Mouse (Mus musculus) neural tube, embryonic 14.5 days (tissue): ENCODE data around the gene Uhrf2. TPM values are rescaled to one million over a fixed set of nuclear protein-coding genes. Genes with fewer than 3 reads are reported as not detected.
"Not testable (repeated sequence)": the region's sequence is repeated elsewhere in the genome, so short reads cannot be mapped to it uniquely, and the experiment has no call there.

ENCODE experiments used
- ATAC-seq: fragments of 200-750 bp; cut with Nextera tagmentation; 2 replicates; pipeline ENCODE4 v1.8.0; 2017; ENCODE audit warnings: low read depth, mild to moderate bottlenecking, moderate TSS enrichment, moderate library complexity
- H3K27ac ChIP-seq: fragments of 300-500 bp; sonication (generic); 2 replicates; pipeline ENCODE4 v1.5.1; 2014; ENCODE audit warnings: low read depth, mild to moderate bottlenecking, control low read depth, low read length, moderate library complexity, mixed read lengths
- H3K27me3 ChIP-seq: fragments of 300-500 bp; sonication (generic); 2 replicates; pipeline ENCODE4 v1.6.1; 2014; ENCODE audit warnings: low read length; ENCODE audit not compliant: control insufficient read depth, insufficient read depth
- H3K36me3 ChIP-seq: fragments of 300-500 bp; sonication (generic); 2 replicates; pipeline ENCODE4 v1.6.1; 2014; ENCODE audit warnings: low read length, mixed read lengths; ENCODE audit not compliant: control insufficient read depth, insufficient read depth
- H3K4me1 ChIP-seq: fragments of 300-500 bp; sonication (generic); 2 replicates; pipeline ENCODE4 v1.6.1; 2014; ENCODE audit warnings: low read length; ENCODE audit not compliant: control insufficient read depth, insufficient read depth
- H3K4me2 ChIP-seq: fragments of 300-500 bp; sonication (generic); 2 replicates; pipeline ENCODE4 v1.6.1; 2014; ENCODE audit warnings: mild to moderate bottlenecking, low read depth, low read length, control low read depth
- H3K4me3 ChIP-seq: fragments of 300-500 bp; sonication (generic); 2 replicates; pipeline ENCODE4 v1.5.1; 2014; ENCODE audit warnings: low read depth, low read length, control low read depth, mixed read lengths
- H3K9ac ChIP-seq: fragments of 300-500 bp; sonication (generic); replicated peaks from 2 replicates; pipeline ENCODE4 v1.6.1; 2014; ENCODE audit warnings: low read depth, mild to moderate bottlenecking, control low read depth, low read length, mixed read lengths
- H3K9me3 ChIP-seq: fragments of 300-500 bp; sonication (generic); 2 replicates; pipeline ENCODE4 v1.6.1; 2016; ENCODE audit warnings: low read length; ENCODE audit not compliant: control insufficient read depth
- WGBS: fragments of 180-500 bp; shearing (Covaris S2); extraction: QIAGEN DNeasy Blood & Tissue Kit; methylation state at CpG from one replicate; pipeline ENCODE4 v1.1.7; 2014; 5-methylcytosine and 5-hydroxymethylcytosine counted together
- polyA plus RNA-seq: library from polyadenylated mRNA; unstranded; fragments of >200 nt; fragmentation: Nextera tagmentation; extraction: Ambion mirVana; gene quantifications from 2 replicates; pipeline ENCODE4 v1.2.1, GENCODE M21; 2014

Uhrf2 gene
- polyA plus RNA-seq, 1 experiment from 2014 or later, result 53.3 TPM

- Histone ChIP-seq H3K27me3 (no peaks in the 10 kb centered on the region), H3K4me3 (no peak overlapping the region), H3K4me1 (no peaks in the 10 kb centered on the region), H3K9ac (no peak overlapping the region), H3K36me3 (no peaks in the 10 kb centered on the region), H3K9me3 (no peaks in the 10 kb centered on the region), H3K4me2 (no peak overlapping the region), H3K27ac (no peak overlapping the region)
- no peak for ATAC-seq
- 83% methylated on average over 3 of the region's 3 CpGs for WGBS
These were observed 16.0 kb upstream of the Uhrf2 start for GRCm38 (mm10) chr19:30014331-30014730.

- Histone ChIP-seq H3K4me2 (no peak overlapping the region), H3K9me3 (no peaks in the 10 kb centered on the region), H3K4me1 (no peaks in the 10 kb centered on the region), H3K27me3 (no peaks in the 10 kb centered on the region), H3K27ac (no peak overlapping the region), H3K4me3 (no peak overlapping the region), H3K9ac (no peak overlapping the region), H3K36me3 (no peaks in the 10 kb centered on the region)
- 72% methylated on average over 6 of the region's 6 CpGs for WGBS
- ATAC-seq, result no peak
These were observed 14.2 kb upstream of the Uhrf2 start for GRCm38 (mm10) chr19:30016156-30016555.

GRCm38 (mm10) chr19:30023419-30023818 lies 6.9 kb upstream of the Uhrf2 start:
- not testable (repeated sequence) for H3K27ac ChIP-seq, H3K4me2 ChIP-seq, H3K27me3 ChIP-seq, ATAC-seq, H3K4me3 ChIP-seq, H3K9ac ChIP-seq, H3K36me3 ChIP-seq, H3K4me1 ChIP-seq, H3K9me3 ChIP-seq
- 97% methylated on average over 10 of the region's 10 CpGs for WGBS

GRCm38 (mm10) chr19:30029002-30029710 lies 1.2 kb upstream of the Uhrf2 start:
- peak overlapping the region; percentile 77 for H3K4me3 ChIP-seq
- H3K27ac ChIP-seq, result no peak overlapping the region
- H3K36me3 ChIP-seq, result no peaks in the 10 kb centered on the region
- WGBS, result 18% methylated on average over 11 of the region's 11 CpGs
- H3K9me3 ChIP-seq, result no peaks in the 10 kb centered on the region
- H3K27me3 ChIP-seq, result no peaks in the 10 kb centered on the region
- H3K4me2 ChIP-seq, result peak overlapping the region; percentile 81
- no peak for ATAC-seq
- H3K4me1 ChIP-seq, result peaks cover 34% of the 10 kb centered on the region
- H3K9ac ChIP-seq, result peak overlapping the region; percentile 88

- WGBS, result under 1% methylated on average over 79 of the region's 92 CpGs
- peak overlapping the region; percentile 95 for H3K27ac ChIP-seq
These were observed 539 bp downstream of the Uhrf2 start for GRCm38 (mm10) chr19:30030636-30031467.

GRCm38 (mm10) chr19:30031468-30031931 lies 1.2 kb downstream of the Uhrf2 start:
- H3K4me3 ChIP-seq, result peak overlapping the region; percentile 77
- WGBS, result 1% methylated on average over 7 of the region's 7 CpGs
- no peaks in the 10 kb centered on the region for H3K9me3 ChIP-seq
- peak overlapping the region; percentile 81 for H3K4me2 ChIP-seq
- ATAC-seq, result no peak
- H3K27me3 ChIP-seq, result no peaks in the 10 kb centered on the region
- 0 out of 2 replicates have a peak overlapping the region, but pooled peaks have one; percentile 95 for H3K27ac ChIP-seq
- H3K4me1 ChIP-seq, result peaks cover 41% of the 10 kb centered on the region
- peak overlapping the region; percentile 88 for H3K9ac ChIP-seq
- no peaks in the 10 kb centered on the region for H3K36me3 ChIP-seq

More at GRCm38 (mm10) chr19:30030636-30031467, 539 bp downstream of the Uhrf2 start:
- Histone ChIP-seq H3K36me3 (no peaks in the 10 kb centered on the region), H3K27me3 (no peaks in the 10 kb centered on the region), H3K9me3 (no peaks in the 10 kb centered on the region), H3K4me2 (peak overlapping the region; percentile 81), H3K4me1 (peaks cover 39% of the 10 kb centered on the region), H3K9ac (peak overlapping the region; percentile 88), H3K4me3 (peak overlapping the region; percentile 77)
- peak; percentile 23 for ATAC-seq

GRCm38 (mm10) chr19:30032206-30032605 lies 1.9 kb downstream of the Uhrf2 start:
- Histone ChIP-seq H3K9ac (no peak overlapping the region), H3K27ac (no peak overlapping the region), H3K4me1 (peaks cover 41% of the 10 kb centered on the region), H3K9me3 (no peaks in the 10 kb centered on the region), H3K4me2 (peak overlapping the region; percentile 81), H3K4me3 (peak overlapping the region; percentile 77), H3K36me3 (no peaks in the 10 kb centered on the region), H3K27me3 (no peaks in the 10 kb centered on the region)
- 29% methylated on average over 3 of the region's 3 CpGs for WGBS
- no peak for ATAC-seq

GRCm38 (mm10) chr19:30035361-30035760 lies 5.0 kb downstream of the Uhrf2 start:
- 69% methylated on average over 3 of the region's 3 CpGs for WGBS
- H3K4me1 ChIP-seq, result peaks cover 31% of the 10 kb centered on the region
- H3K9me3 ChIP-seq, result no peaks in the 10 kb centered on the region
- H3K36me3 ChIP-seq, result no peaks in the 10 kb centered on the region
- no peak overlapping the region for H3K4me3 ChIP-seq
- no peak overlapping the region for H3K9ac ChIP-seq
- no peak overlapping the region for H3K4me2 ChIP-seq
- no peak overlapping the region for H3K27ac ChIP-seq
- no peaks in the 10 kb centered on the region for H3K27me3 ChIP-seq
- ATAC-seq, result no peak

- H3K9ac ChIP-seq, result no peak overlapping the region
- no peaks in the 10 kb centered on the region; the same call in 1 of the 2 replicates for H3K36me3 ChIP-seq
- ATAC-seq, result no peak
- no peaks in the 10 kb centered on the region for H3K27me3 ChIP-seq
- H3K4me3 ChIP-seq, result no peak overlapping the region
- H3K9me3 ChIP-seq, result no peaks in the 10 kb centered on the region
- H3K4me1 ChIP-seq, result no peaks in the 10 kb centered on the region
- H3K4me2 ChIP-seq, result no peak overlapping the region
- H3K27ac ChIP-seq, result no peak overlapping the region
- 93% methylated on average over 2 of the region's 2 CpGs for WGBS
These were observed 13.4 kb downstream of the Uhrf2 start for GRCm38 (mm10) chr19:30043691-30044090.
